Mouse (Mus musculus) gonadal fat pad, adult 2 months (tissue): ENCODE measurements around the gene Trim9. TPM values are rescaled to one million over a fixed set of nuclear protein-coding genes. Genes with fewer than 3 reads are reported as not detected.

Source experiments
- DNase-seq: peaks from one replicate; pipeline ENCODE4 v3.0.0-alpha.2; 2012; ENCODE audit warnings: low read depth
- polyA plus RNA-seq: library from polyadenylated mRNA; depleted of rRNA; stranded (reverse); fragments of >200 nt; gene quantifications from 2 replicates; pipeline ENCODE4 v1.2.3, GENCODE M21; 2012; rRNA removed

The Trim9 gene
- polyA plus RNA-seq, 1 experiment, result 3.7 TPM

GRCm38 (mm10) chr12:70213601-70214000, 133.8 kb downstream of the Trim9 start:
- no peak for DNase-seq

GRCm38 (mm10) chr12:70212501-70212900, 134.9 kb downstream of the Trim9 start:
- no peak for DNase-seq

- DNase-seq, result no peak
Observed at GRCm38 (mm10) chr12:70208214-70208613, 139.2 kb downstream of the Trim9 start.

GRCm38 (mm10) chr12:70204433-70204832, 143.0 kb downstream of the Trim9 start:
- DNase-seq, result no peak

- no peak for DNase-seq
Observed at GRCm38 (mm10) chr12:70201926-70202529, 145.4 kb downstream of the Trim9 start.

GRCm38 (mm10) chr12:70196341-70196740, 151.1 kb downstream of the Trim9 start:
- no peak for DNase-seq

GRCm38 (mm10) chr12:70195426-70195825, 152.0 kb downstream of the Trim9 start:
- no peak for DNase-seq

Other genes with a start within 250 kb of the Trim9 start
- 7.3 and 11.1 TPM in 2 replicates for gene Nin, start 233.9 kb downstream of the Trim9 start, polyA plus RNA-seq
- gene Abhd12b, start 193.5 kb downstream of the Trim9 start, polyA plus RNA-seq, result 0.04 TPM in 1 of 2 replicates, not detected in the other
- gene Pygl, start 116.1 kb downstream of the Trim9 start, polyA plus RNA-seq, result 77.7 and 107 TPM in 2 replicates
- gene Tmx1, start 105.5 kb upstream of the Trim9 start, polyA plus RNA-seq, result 12.0 and 16.2 TPM in 2 replicates